Mouse (Mus musculus) stomach, embryonic 15.5 days (tissue): ENCODE data around the gene Metap1. TPM values are rescaled to one million over a fixed set of nuclear protein-coding genes. Genes with fewer than 3 reads are reported as not detected.
A peak's percentile ranks its signal among the peaks of the same experiment; 100 is the strongest.

Source experiments
- microRNA counts: library from miRNA; unstranded; fragments of <30 nt; microRNA quantifications from one replicate; lab custom pipeline; 2016
- microRNA-seq: library from miRNA; unstranded; fragments of <30 nt; microRNA quantifications from one replicate; pipeline ENCODE4, GENCODE M21; 2016
- polyA plus RNA-seq: library from polyadenylated mRNA; unstranded; fragments of >200 nt; fragmentation: Nextera tagmentation; extraction: Ambion mirVana; gene quantifications from 2 replicates; pipeline ENCODE4 v1.2.1, GENCODE M21; 2015

Gene Metap1
- polyA plus RNA-seq, 1 experiment from 2014 or later: 46.1 TPM

MicroRNAs within 50 kb of the gene (microRNA counts, 519-probe panel; counts per million panel counts)
- 1,633 counts per million, percentile 9 among the panel's probes with 10 or more counts for microRNA mmu-miR-1956 (lab: Ali Mortazavi, UCI)

Small RNA genes lying within 50 kb of the gene (microRNA-seq; reads per million reads assigned to microRNA genes)
- gene Mir1956: not detected

Other genes starting within 250 kb of the Metap1 start
- 40.9 and 130 TPM in 2 replicates for gene Adh1, start 228.5 kb downstream of the Metap1 start, polyA plus RNA-seq
- 0.32 and 0.61 TPM in 2 replicates for gene Adh6a, start 176.2 kb downstream of the Metap1 start, polyA plus RNA-seq
- 0.10 TPM in 1 of 2 replicates, not detected in the other for gene Adh6b, start 147.7 kb downstream of the Metap1 start, polyA plus RNA-seq
- 0.12 TPM in 1 of 2 replicates, not detected in the other for gene Adh4, start 74.0 kb downstream of the Metap1 start, polyA plus RNA-seq
- gene Adh5, start 46.4 kb downstream of the Metap1 start, polyA plus RNA-seq: 181 and 197 TPM in 2 replicates
- 295 and 313 TPM in 2 replicates for gene Eif4e, start 36.7 kb upstream of the Metap1 start, polyA plus RNA-seq